Mouse (Mus musculus) left cerebral cortex, adult 18-20 months (tissue): ENCODE measurements around the gene Astn2. TPM values are rescaled to one million over a fixed set of nuclear protein-coding genes. Genes with fewer than 3 reads are reported as not detected.

Experiments
- DNase-seq, 2 experiments: peaks; one replicate each; pipeline ENCODE4 v3.0.0; 2021 to 2022; ENCODE audit warnings: low spot score in 2 of 2, mixed read lengths in 1 of 2
- total RNA-seq, 2 experiments: library from RNA; stranded (reverse); gene quantifications; 2 replicates each; pipeline ENCODE4 v1.2.3; 2021

Gene Astn2
- total RNA-seq, 2 experiments from 2014 or later, result 33.9 to 36.5 TPM

- no peak for DNase-seq
These were observed 962.7 kb downstream of the Astn2 start for GRCm38 (mm10) chr4:65441746-65442145.

DNA sequence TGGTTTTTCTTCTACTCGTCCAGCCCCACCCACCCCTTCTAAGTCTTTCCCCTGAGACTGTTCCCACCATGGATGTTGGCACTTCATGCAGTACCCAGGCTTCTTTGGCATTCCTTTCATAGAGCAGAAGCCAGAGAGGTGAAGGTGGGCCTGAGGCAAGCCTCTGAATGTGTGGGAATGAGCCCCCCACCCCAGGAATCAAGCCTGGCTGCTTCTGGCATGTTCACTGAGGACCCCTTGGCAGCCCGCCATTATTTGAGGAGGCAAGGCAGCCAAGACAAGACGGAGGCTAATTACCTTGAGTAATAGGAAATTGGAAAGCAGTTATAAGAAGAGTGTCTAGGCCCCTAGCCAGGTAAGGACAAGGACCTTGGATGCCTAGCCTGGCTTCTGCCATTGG is 973.6 kb downstream of the Astn2 start:
- DNase-seq, result no peak

DNA sequence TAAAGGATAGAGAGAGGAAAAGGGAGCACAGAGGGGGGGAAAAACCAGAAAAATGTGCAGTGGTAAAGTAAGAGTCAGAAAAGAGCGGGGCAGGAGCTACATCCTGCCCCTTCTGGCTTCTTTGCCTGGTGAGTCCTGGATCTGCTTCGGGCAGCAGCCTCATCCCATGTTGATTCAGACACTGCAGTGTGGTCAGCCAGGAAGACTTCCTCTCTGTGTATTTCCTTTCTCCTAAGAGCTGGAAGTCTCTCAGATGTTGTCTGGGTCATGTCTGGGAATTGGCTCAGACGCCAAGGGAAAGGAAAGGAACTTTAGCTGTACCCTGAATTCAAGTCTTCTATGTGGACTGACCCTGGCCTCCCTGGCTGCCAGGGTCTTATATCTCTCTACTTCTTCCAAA is 976.9 kb downstream of the Astn2 start:
- no peak for DNase-seq

DNA sequence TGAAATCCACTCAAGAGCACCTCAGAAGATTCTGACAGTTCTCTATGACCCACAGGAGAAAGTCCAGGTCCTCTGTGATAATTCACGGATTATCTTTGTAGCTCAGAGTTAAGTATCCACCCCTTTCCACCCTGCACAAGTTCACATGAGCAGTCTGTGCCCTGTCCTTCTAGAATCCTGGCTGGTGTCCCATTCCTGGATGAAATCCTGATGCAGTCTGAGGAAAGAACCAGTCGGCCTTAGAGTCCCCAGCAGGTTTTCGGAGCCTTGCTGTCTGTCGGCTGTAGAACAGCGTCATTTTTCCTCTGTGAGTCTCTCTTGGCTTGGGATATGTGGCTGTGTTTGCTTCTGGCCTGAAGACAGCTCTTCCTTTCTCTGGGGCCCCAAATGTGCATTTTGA is 978.0 kb downstream of the Astn2 start:
- no peak for DNase-seq

GRCm38 (mm10) chr4:65423068-65423625 is 981.3 kb downstream of the Astn2 start:
- no peak for DNase-seq

DNA sequence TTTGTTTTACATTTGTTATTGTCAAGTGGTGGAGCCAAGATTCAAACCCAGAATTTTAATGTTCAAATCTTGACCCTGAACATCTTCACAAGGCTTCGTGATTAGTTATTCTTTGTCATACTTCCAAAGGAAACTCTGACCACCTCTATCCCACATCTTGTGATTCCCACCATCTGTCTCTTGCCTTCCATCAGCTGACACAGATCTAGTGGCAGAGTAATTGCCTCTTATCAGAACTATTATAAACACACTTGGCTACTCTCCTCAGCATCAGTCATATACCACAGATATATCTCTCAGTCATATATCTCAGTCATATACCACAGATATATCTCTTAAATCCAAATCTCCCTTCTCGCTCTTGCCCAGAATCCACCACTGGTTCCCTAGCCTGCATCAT is 983.1 kb downstream of the Astn2 start:
- no peak for DNase-seq

- DNase-seq, result no peak
These were observed 983.9 kb downstream of the Astn2 start for GRCm38 (mm10) chr4:65420511-65420931.

- DNase-seq, result no peak
These were observed 988.9 kb downstream of the Astn2 start for GRCm38 (mm10) chr4:65415507-65415906.

DNA sequence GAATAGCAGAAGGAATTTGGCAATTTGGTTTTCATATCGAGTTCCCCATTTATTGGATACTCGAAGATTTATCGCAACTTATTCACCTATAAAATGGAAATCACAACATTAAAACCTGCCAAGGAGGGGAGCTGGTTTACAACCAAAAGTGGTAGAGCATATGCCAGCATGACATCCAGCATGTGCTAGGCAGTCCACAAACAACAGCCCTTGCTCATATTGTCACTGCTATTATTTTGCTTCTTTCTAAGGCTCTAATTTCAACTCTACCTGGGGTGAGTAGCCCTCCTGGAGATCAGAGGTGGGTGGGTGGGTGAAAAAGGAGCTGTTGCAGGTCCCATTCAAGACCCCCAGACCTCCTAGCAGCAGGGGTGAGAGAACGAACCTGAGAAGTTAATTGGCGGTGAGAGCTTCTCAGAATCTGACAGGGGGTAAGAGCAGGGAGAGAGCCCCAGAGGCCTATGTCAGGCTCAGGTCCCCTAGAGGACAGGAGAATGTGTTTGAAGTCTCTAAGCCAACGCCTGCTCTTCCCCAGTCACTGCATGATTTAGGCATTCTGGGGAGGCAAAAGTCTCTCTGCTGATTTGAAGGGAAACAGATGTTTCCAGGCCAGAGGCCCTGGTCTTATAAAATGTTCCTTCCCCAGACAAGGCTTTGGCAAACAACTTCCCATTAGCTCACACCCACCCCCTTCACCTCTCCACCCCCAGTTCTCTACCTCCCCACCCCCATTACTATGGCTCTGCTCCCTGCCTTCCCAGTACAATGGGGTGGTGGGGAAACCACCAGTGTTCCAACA is 1001.4 kb downstream of the Astn2 start:
- no peak for DNase-seq

DNA sequence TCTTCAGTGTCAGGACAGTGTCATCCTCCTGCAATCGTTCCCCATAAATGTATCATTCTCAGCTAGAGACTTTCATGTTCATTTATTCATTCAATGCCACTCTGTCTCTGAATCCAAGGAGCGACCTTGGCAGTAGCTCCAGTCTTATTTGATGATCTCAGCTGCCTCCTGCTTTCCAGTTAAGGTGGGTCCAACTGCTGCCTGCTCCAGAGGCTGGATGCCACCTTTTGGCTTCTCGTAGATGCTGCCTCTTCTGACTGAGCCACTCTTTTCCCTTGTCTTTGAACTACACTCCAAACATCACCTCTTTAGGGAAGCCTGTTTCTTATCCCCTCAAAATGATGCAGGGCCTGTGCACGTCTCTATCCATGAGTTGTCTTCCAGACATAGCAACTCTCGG is 1002.1 kb downstream of the Astn2 start:
- no peak for DNase-seq

DNA sequence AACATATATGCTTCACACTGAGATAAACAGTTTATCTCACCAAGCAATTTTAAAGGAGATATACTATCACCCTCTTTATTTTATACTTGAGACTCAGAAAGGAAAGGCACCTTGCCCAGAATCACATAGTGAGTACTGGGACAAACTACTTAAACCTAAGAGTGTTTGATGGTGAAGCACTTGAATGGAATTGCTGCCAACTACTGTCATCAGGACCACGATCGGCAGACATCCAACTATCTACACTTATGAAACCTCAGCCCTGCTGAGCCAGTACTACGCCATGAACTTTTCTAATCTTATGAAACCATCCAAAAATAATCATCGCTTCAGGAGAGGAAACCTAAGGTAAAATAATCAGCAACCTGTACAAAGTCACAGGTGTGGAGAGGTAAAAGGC is 1005.0 kb downstream of the Astn2 start:
- no peak for DNase-seq

- DNase-seq, result peak; percentile 2 to 13
These were observed 1007.6 kb downstream of the Astn2 start for GRCm38 (mm10) chr4:65396806-65397205.

- DNase-seq, result no peak
These were observed 1013.4 kb downstream of the Astn2 start for GRCm38 (mm10) chr4:65391001-65391400.

DNA sequence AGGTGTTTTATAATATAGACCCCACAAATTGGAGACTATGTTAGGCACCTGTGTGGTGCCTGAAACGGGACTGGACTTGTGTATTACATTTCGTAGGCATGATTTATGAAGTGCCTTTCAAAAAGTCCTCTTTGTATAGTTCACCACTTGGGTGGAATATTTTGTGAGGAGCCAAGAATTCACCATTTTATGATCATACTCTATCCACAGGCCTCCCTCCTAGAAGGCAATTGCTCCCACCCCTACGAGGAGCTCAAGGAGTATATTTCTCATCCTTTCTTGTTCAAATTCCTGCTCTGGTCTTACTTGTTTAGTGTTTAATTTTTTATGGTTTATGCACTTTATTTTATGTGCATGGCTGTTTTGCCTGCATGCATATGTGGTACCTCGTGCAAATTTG is 1021.3 kb downstream of the Astn2 start:
- no peak for DNase-seq

DNA sequence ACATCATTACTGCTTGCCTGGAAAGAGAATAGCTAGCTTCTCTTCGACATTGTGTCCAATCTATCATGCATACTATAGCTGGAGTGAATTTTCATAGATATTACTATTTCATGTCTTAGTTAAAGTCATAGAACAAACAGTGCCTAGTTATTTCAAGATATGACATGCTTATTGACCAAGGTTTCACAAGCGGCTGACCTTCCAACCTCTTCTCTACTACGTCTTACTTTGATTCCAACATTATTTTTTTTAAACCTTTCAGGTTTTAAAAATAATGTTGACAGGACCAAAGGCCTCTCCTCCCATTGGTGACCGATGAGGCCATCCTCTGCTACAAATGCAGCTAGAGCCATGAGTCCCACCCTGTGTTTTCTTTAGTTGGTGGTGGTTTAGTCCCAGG is 1025.0 kb downstream of the Astn2 start:
- DNase-seq, result no peak

GRCm38 (mm10) chr4:65376571-65376970 is 1027.8 kb downstream of the Astn2 start:
- DNase-seq, result no peak

DNA sequence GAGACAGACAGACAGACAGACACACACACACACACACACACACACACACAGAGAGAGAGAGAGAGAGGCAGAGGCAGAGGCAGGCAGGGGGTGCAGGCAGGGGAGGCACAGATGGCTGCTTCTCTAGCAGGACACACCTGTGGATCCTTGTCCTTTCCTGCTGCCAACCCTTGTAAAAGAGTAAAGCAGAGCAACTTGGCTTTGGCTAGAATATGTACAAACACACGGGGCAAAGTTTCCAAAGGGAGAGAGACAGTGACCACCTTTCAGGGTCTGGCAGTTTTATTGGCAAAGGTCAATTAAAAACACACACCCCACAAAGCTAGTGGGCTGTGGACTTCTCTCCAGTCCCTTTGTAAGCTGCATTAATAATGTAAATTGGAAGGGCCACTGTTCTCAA is 1030.6 kb downstream of the Astn2 start:
- no peak for DNase-seq

- no peak for DNase-seq
These were observed 1031.7 kb downstream of the Astn2 start for GRCm38 (mm10) chr4:65372731-65373130.

GRCm38 (mm10) chr4:65367135-65367534 is 1037.3 kb downstream of the Astn2 start:
- DNase-seq, result no peak

- no peak for DNase-seq
These were observed 1049.8 kb downstream of the Astn2 start for GRCm38 (mm10) chr4:65354580-65354979.

GRCm38 (mm10) chr4:65350521-65350920 is 1053.9 kb downstream of the Astn2 start:
- no peak for DNase-seq

- no peak for DNase-seq
These were observed 1062.6 kb downstream of the Astn2 start for GRCm38 (mm10) chr4:65341766-65342165.

GRCm38 (mm10) chr4:65333718-65334117 is 1070.7 kb downstream of the Astn2 start:
- DNase-seq, result no peak
